Mouse (Mus musculus) myocyte (in vitro differentiated cells): Measurements from ENCODE around the gene Samd3. TPM values are rescaled to one million over a fixed set of nuclear protein-coding genes. Genes with fewer than 3 reads are reported as not detected.

Experiments
- H3K27me3 ChIP-seq: one replicate; pipeline ENCODE4 v1.6.1; 2011; ENCODE audit not compliant: control insufficient read depth, insufficient read depth, insufficient read length
- H3K36me3 ChIP-seq: one replicate; pipeline ENCODE4 v1.6.1; 2011; ENCODE audit not compliant: control insufficient read depth, insufficient read depth
- H3K4me2 ChIP-seq: one replicate; pipeline ENCODE4 v1.6.1; 2011; ENCODE audit warnings: low read depth, control low read depth
- H3K4me3 ChIP-seq: one replicate; pipeline ENCODE4 v1.5.1; 2011; ENCODE audit warnings: mild to moderate bottlenecking, control low read depth, moderate library complexity
- H3K79me2 ChIP-seq: one replicate; pipeline ENCODE4 v1.6.1; 2011; ENCODE audit not compliant: control insufficient read depth, insufficient read depth
- H3ac ChIP-seq: one replicate; pipeline ENCODE4 v1.6.1; 2011; ENCODE audit not compliant: control insufficient read depth, insufficient read length
- CEBPB ChIP-seq: IDR thresholded peaks from 2 replicates; pipeline ENCODE4 v1.6.1; 2011; ENCODE audit warnings: mild to moderate bottlenecking, moderate library complexity; ENCODE audit not compliant: poor library complexity, insufficient read depth, severe bottlenecking
- E2F4 ChIP-seq: IDR thresholded peaks from one replicate; pipeline ENCODE4 v1.6.1; 2011; ENCODE audit warnings: mild to moderate bottlenecking, control low read depth, moderate library complexity; ENCODE audit not compliant: insufficient read depth
- MAX ChIP-seq: IDR thresholded peaks from one replicate; pipeline ENCODE4 v1.6.1; 2011; ENCODE audit warnings: low read depth, mild to moderate bottlenecking, control low read depth
- MYOD1 ChIP-seq, 3 experiments: IDR thresholded peaks; one replicate each; pipeline ENCODE4 v1.6.1; 2011; ENCODE audit warnings: control low read depth in 2 of 3, low read depth in 2 of 3, mild to moderate bottlenecking in 2 of 3, moderate library complexity in 1 of 3; ENCODE audit not compliant: insufficient read length in 2 of 3, control insufficient read depth in 1 of 3
- MYOG ChIP-seq, 3 experiments: IDR thresholded peaks; one replicate each; pipeline ENCODE4 v1.6.1; 2011; ENCODE audit warnings: control low read depth in 2 of 3, low read depth in 2 of 3, mild to moderate bottlenecking in 2 of 3; ENCODE audit not compliant: insufficient read length in 2 of 3, control insufficient read depth in 1 of 3, insufficient read depth in 1 of 3
- POLR2A ChIP-seq: IDR thresholded peaks from one replicate; pipeline ENCODE4 v1.6.1; 2011; ENCODE audit warnings: low read depth, mild to moderate bottlenecking, control low read depth, moderate library complexity; ENCODE audit not compliant: insufficient read length
- POLR2AphosphoS2 ChIP-seq: IDR thresholded peaks from one replicate; pipeline ENCODE4 v1.6.1; 2011; ENCODE audit warnings: low read depth, control low read depth; ENCODE audit not compliant: insufficient read length
- REST ChIP-seq: IDR thresholded peaks from one replicate; pipeline ENCODE4 v1.6.1; 2011; ENCODE audit warnings: mild to moderate bottlenecking, control low read depth, moderate library complexity; ENCODE audit not compliant: insufficient read depth, insufficient read length
- SRF ChIP-seq: IDR thresholded peaks from one replicate; pipeline ENCODE4 v1.6.1; 2011; ENCODE audit warnings: low read depth; ENCODE audit not compliant: control insufficient read depth, insufficient read length
- TCF12 ChIP-seq: IDR thresholded peaks from one replicate; pipeline ENCODE4 v1.6.1; 2011; ENCODE audit warnings: mild to moderate bottlenecking, control low read depth; ENCODE audit not compliant: poor library complexity, insufficient read depth, severe bottlenecking
- TCF3 ChIP-seq: IDR thresholded peaks from one replicate; pipeline ENCODE4 v1.6.1; 2011; ENCODE audit warnings: low read depth, control low read depth; ENCODE audit not compliant: insufficient read length
- USF1 ChIP-seq: IDR thresholded peaks from one replicate; pipeline ENCODE4 v1.6.1; 2011; ENCODE audit warnings: low read depth, mild to moderate bottlenecking, control low read depth, moderate library complexity
- polyA plus RNA-seq: library from polyadenylated mRNA; unstranded; fragments of >200 nt; fragmentation: generic; extraction: Trizol; gene quantifications from one replicate; pipeline ENCODE4 v1.2.1, GENCODE M21; 2012; ENCODE audit warnings: missing spikeins

Gene Samd3
- polyA plus RNA-seq, 1 experiment: 0.06 TPM

DNA sequence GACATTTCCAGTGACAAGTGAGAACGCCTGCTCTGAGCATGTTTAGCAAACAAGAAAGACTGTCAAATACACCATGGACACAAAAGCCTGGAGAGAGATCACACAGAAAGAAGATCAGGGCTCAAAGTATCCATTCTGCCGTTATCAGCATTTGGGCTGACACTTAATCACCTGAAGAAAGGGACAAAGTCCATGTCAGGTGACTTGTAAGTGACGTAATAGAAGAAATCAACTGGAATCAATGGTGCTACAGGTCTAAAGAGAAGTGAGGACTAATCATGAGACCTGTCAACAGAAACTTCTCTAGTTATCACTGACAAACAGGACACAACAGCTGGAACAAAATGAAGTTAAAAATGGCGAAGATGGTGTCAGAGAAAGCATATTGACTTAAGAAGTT, 91.2 kb downstream of the Samd3 start:
- no peak for TF ChIP-seq CEBPB
- TF ChIP-seq TCF12: no peak
- TF ChIP-seq REST: no peak
- no peak for TF ChIP-seq MYOG (IDR thresholded peaks at IDR 0.05; ENCODE audit: control insufficient read depth in 1 of 3, insufficient read depth in 1 of 3, insufficient read length in 2 of 3, low read depth in 2 of 3)
- TF ChIP-seq E2F4: no peak
- no peak for TF ChIP-seq SRF
- no peak for TF ChIP-seq TCF3
- TF ChIP-seq USF1: no peak
- no peak for TF ChIP-seq MYOD1 (IDR thresholded peaks at IDR 0.05; ENCODE audit: control insufficient read depth in 1 of 3, insufficient read length in 2 of 3, low read depth in 2 of 3)
- no peak for TF ChIP-seq MAX
- TF ChIP-seq POLR2A: no peak
- no peak for TF ChIP-seq POLR2AphosphoS2
- H3K36me3 ChIP-seq: no peaks in the 10 kb centered on the region
- H3K27me3 ChIP-seq: no peaks in the 10 kb centered on the region
- no peak overlapping the region for H3ac ChIP-seq
- H3K4me3 ChIP-seq: no peak overlapping the region
- no peak overlapping the region for H3K4me2 ChIP-seq
- H3K79me2 ChIP-seq: no peaks in the 10 kb centered on the region

Other genes with a start within 250 kb of the Samd3 start
- 0.10 TPM for gene Gm9767, start 151.5 kb upstream of the Samd3 start, polyA plus RNA-seq
- 1.4 TPM for gene Tmem200a, start 150.7 kb upstream of the Samd3 start, polyA plus RNA-seq
- 4.0 TPM for gene L3mbtl3, start 146.3 kb downstream of the Samd3 start, polyA plus RNA-seq